In the genomic region with DNA sequence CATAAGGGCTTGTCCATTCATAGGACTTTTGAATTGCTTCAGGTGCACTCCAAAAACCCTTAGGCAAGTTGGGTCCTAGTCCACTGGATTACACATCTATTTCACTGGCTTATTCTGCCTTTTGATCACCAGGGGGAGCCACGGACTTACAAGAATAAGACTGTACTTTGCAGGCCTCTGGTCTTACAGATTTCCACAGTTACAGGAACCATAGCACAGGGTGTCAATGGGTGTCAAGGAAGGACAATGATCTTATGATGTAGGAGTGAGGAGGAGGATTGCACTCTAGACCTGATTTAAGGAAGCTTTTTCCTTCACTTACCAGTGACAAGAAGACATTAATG, we compare ENCODE assay signal across 9 mouse cellular contexts. TPM values are rescaled to one million over a fixed set of nuclear protein-coding genes. Genes with fewer than 3 reads are reported as not detected.
DNase-seq lines count a peak whose midpoint lies in the region; ATAC-seq and TF ChIP-seq lines count a peak whose summit lies in the region.
"Had no signal": no experiment of that assay in that cellular context is flagged by ENCODE, and none has a peak within 500 bp of the region (broad histone marks: within the 10 kb centered on the region; RNA-seq: fewer than 3 reads in every experiment).

No protein-coding gene starts in this region.

- H3K36me3 ChIP-seq in forebrain, embryonic 11.5 days (ENCODE audit: control insufficient read depth, insufficient read depth, low read length), result no peaks in the 10 kb centered on the region
- peaks cover 13% of the 10 kb centered on the region; the same call in 1 of the 2 replicates for H3K36me3 ChIP-seq in forebrain, embryonic 12.5 days (replicated peaks)
- H3K36me3 ChIP-seq in midbrain, embryonic 14.5 days (ENCODE audit: control insufficient read depth, insufficient read depth, low read length), result peaks cover 57% of the 10 kb centered on the region
- peaks cover 16% of the 10 kb centered on the region for H3K36me3 ChIP-seq in midbrain, embryonic 16.5 days (ENCODE audit: control insufficient read depth, insufficient read depth, low read length)
- H3K36me3 ChIP-seq: lung, embryonic 15.5 days had no signal

- no peaks in the 10 kb centered on the region for H3K4me1 ChIP-seq in forebrain, embryonic 11.5 days (replicated peaks; ENCODE audit: control insufficient read depth, insufficient read depth, low read length)
- no peaks in the 10 kb centered on the region for H3K4me1 ChIP-seq in forebrain, embryonic 12.5 days
- no peaks in the 10 kb centered on the region for H3K4me1 ChIP-seq in midbrain, embryonic 14.5 days (ENCODE audit: control insufficient read depth, insufficient read depth, low read length)
- no peaks in the 10 kb centered on the region for H3K4me1 ChIP-seq in midbrain, embryonic 16.5 days (ENCODE audit: control insufficient read depth, insufficient read depth, low read length)
- H3K4me1 ChIP-seq: lung, embryonic 15.5 days had no signal

- peak; percentile 62; the same call in 1 of the 2 replicates for TF ChIP-seq CTCF in brain, embryonic 14.5 days (IDR thresholded peaks at IDR 0.05; ENCODE audit: borderline replicate concordance, extremely low read depth, insufficient read depth, insufficient read length)

- H3K27me3 ChIP-seq in forebrain, embryonic 11.5 days (ENCODE audit: control insufficient read depth, insufficient read depth, low read length), result no peaks in the 10 kb centered on the region
- H3K27me3 ChIP-seq in forebrain, embryonic 12.5 days, result no peaks in the 10 kb centered on the region
- no peaks in the 10 kb centered on the region for H3K27me3 ChIP-seq in midbrain, embryonic 14.5 days (ENCODE audit: control insufficient read depth, insufficient read depth, low read length)
- no peaks in the 10 kb centered on the region for H3K27me3 ChIP-seq in midbrain, embryonic 16.5 days (ENCODE audit: control insufficient read depth, insufficient read depth, low read depth, low read length)
- H3K27me3 ChIP-seq: lung, embryonic 15.5 days had no signal

- TF ChIP-seq POLR2A in brain, embryonic 14.5 days (IDR thresholded peaks at IDR 0.05; ENCODE audit: borderline replicate concordance, extremely low read depth, insufficient read depth, insufficient read length, poor library complexity, severe bottlenecking), result no peak

- WGBS in forebrain, embryonic 11.5 days, result 36% methylated on average over 1 of the region's 1 CpGs
- WGBS in forebrain, embryonic 12.5 days, result 13% methylated on average over 1 of the region's 1 CpGs
- 17% methylated on average over 1 of the region's 1 CpGs for WGBS in midbrain, embryonic 14.5 days
- WGBS in midbrain, embryonic 16.5 days, result 24% methylated on average over 1 of the region's 1 CpGs

- no peak overlapping the region for H3K9ac ChIP-seq in forebrain, embryonic 11.5 days (ENCODE audit: low read length)
- H3K9ac ChIP-seq in forebrain, embryonic 12.5 days, result no peak overlapping the region
- no peak overlapping the region for H3K9ac ChIP-seq in midbrain, embryonic 14.5 days (replicated peaks; ENCODE audit: low read length)
- H3K9ac ChIP-seq in midbrain, embryonic 16.5 days (ENCODE audit: low read depth, low read length), result no peak overlapping the region
- H3K9ac ChIP-seq: lung, embryonic 15.5 days had no signal

- H3K4me3 ChIP-seq in forebrain, embryonic 11.5 days (ENCODE audit: low read depth, low read length), result no peak overlapping the region
- H3K4me3 ChIP-seq in forebrain, embryonic 12.5 days (replicated peaks), result no peak overlapping the region
- H3K4me3 ChIP-seq in midbrain, embryonic 14.5 days (replicated peaks; ENCODE audit: low read depth, low read length), result no peak overlapping the region
- no peak overlapping the region for H3K4me3 ChIP-seq in midbrain, embryonic 16.5 days (ENCODE audit: low read depth, low read length)
- H3K4me3 ChIP-seq: lung, embryonic 15.5 days had no signal

- ATAC-seq in forebrain, embryonic 11.5 days (replicated peaks; ENCODE audit: low FRiP score), result no peak
- no peak for ATAC-seq in forebrain, embryonic 12.5 days (ENCODE audit: low FRiP score)
- no peak for ATAC-seq in midbrain, embryonic 14.5 days (ENCODE audit: low FRiP score, low TSS enrichment)
- no peak for ATAC-seq in midbrain, embryonic 16.5 days
- no peak for ATAC-seq in activated CD4-positive, CD25-positive, alpha-beta regulatory T cell, adult 4 months

- no peak overlapping the region for H3K27ac ChIP-seq in forebrain, embryonic 11.5 days (ENCODE audit: low read depth, low read length)
- H3K27ac ChIP-seq in forebrain, embryonic 12.5 days, result no peak overlapping the region
- H3K27ac ChIP-seq in midbrain, embryonic 14.5 days (replicated peaks; ENCODE audit: low read depth, low read length), result no peak overlapping the region
- no peak overlapping the region for H3K27ac ChIP-seq in midbrain, embryonic 16.5 days (ENCODE audit: low read length)
- H3K27ac ChIP-seq: lung, embryonic 15.5 days had no signal

- H3K4me2 ChIP-seq in forebrain, embryonic 11.5 days (ENCODE audit: low read depth, low read length, severe bottlenecking), result no peak overlapping the region
- H3K4me2 ChIP-seq in forebrain, embryonic 12.5 days, result no peak overlapping the region
- no peak overlapping the region for H3K4me2 ChIP-seq in midbrain, embryonic 14.5 days (ENCODE audit: low read length)
- no peak overlapping the region for H3K4me2 ChIP-seq in midbrain, embryonic 16.5 days (ENCODE audit: low read length)
- H3K4me2 ChIP-seq: lung, embryonic 15.5 days had no signal

- DNase-seq in forebrain, embryonic 11.5 days (ENCODE audit: low spot score), result peak; percentile 33
- peak; percentile 85 for DNase-seq in midbrain, embryonic 14.5 days
- DNase-seq in brain, embryonic 14.5 days (ENCODE audit: low read depth), result peak; percentile 83
- peak; percentile 42 to 62 for DNase-seq in kidney, postnatal 4 days
- DNase-seq in layer of hippocampus, adult 9-11 months, result no peak

- H3K9me3 ChIP-seq in forebrain, embryonic 11.5 days (ENCODE audit: control insufficient read depth, low read length), result no peaks in the 10 kb centered on the region
- H3K9me3 ChIP-seq in forebrain, embryonic 12.5 days, result no peaks in the 10 kb centered on the region
- H3K9me3 ChIP-seq in midbrain, embryonic 14.5 days (ENCODE audit: control insufficient read depth, low read length), result no peaks in the 10 kb centered on the region
- no peaks in the 10 kb centered on the region for H3K9me3 ChIP-seq in midbrain, embryonic 16.5 days (replicated peaks; ENCODE audit: control insufficient read depth, low read length, poor library complexity, severe bottlenecking)
- H3K9me3 ChIP-seq: lung, embryonic 15.5 days had no signal

RNA-seq across cellular contexts. Expression of gene Manf, which starts 12.0 kb away (rescaled TPM):
- 242 and 264 TPM in 2 replicates for polyA plus RNA-seq in forebrain, embryonic 11.5 days (2014; fragmentation: Nextera tagmentation; extraction: Ambion mirVana)
- polyA plus RNA-seq in forebrain, embryonic 12.5 days (2016; fragmentation: Nextera tagmentation; extraction: Ambion mirVana), result 216 and 222 TPM in 2 replicates
- polyA plus RNA-seq in midbrain, embryonic 14.5 days (2014; fragmentation: Nextera tagmentation; extraction: Ambion mirVana), result 162 TPM in 2 replicates
- 180 and 183 TPM in 2 replicates for polyA plus RNA-seq in midbrain, embryonic 16.5 days (2015; fragmentation: Nextera tagmentation; extraction: Ambion mirVana)
- polyA plus RNA-seq in brain, embryonic 14.5 days (2012; rRNA removed), result 51.9 and 62.1 TPM in 2 replicates
- polyA plus RNA-seq in activated CD4-positive, CD25-positive, alpha-beta regulatory T cell, adult 4 months (2017; shearing (Covaris generic)), result 100 to 1,000 TPM; 150 to 198 TPM

RNA-seq across cellular contexts. Expression of gene Rbm15b, which starts 16.5 kb away (rescaled TPM):
- polyA plus RNA-seq in forebrain, embryonic 11.5 days (2014; fragmentation: Nextera tagmentation; extraction: Ambion mirVana), result 35.6 and 43.6 TPM in 2 replicates
- 28.1 and 31.1 TPM in 2 replicates for polyA plus RNA-seq in forebrain, embryonic 12.5 days (2016; fragmentation: Nextera tagmentation; extraction: Ambion mirVana)
- polyA plus RNA-seq in midbrain, embryonic 14.5 days (2014; fragmentation: Nextera tagmentation; extraction: Ambion mirVana), result 28.7 and 30.1 TPM in 2 replicates
- 11.6 and 12.6 TPM in 2 replicates for polyA plus RNA-seq in midbrain, embryonic 16.5 days (2015; fragmentation: Nextera tagmentation; extraction: Ambion mirVana)
- polyA plus RNA-seq in brain, embryonic 14.5 days (2012; rRNA removed), result 33.9 and 47.5 TPM in 2 replicates
- polyA plus RNA-seq in activated CD4-positive, CD25-positive, alpha-beta regulatory T cell, adult 4 months (2017; shearing (Covaris generic)), result 1 to 10 TPM; 3.2 to 4.4 TPM
